25 mouse cellular contexts compared by ENCODE assay signal in the genomic region with DNA sequence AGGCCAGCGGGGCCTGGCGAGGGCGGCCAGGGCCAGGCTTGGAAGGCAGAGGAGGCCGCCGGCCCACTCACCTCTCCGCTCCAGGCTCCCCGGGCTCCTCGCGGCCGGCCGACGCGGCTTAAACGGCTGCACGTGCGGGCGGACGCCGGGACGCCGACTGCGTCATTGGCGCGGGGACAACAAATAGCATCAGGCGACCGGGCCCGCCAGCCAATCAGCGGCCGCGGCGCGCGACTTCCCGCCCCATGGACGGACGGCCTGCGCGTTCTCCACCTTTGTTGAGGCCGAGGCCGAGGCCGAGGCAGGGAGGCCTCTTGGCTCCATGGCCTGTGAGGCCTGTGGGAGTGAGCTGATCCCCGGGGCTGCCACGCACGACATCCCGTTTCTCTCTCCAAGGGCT. TPM values are rescaled to one million over a fixed set of nuclear protein-coding genes. Genes with fewer than 3 reads are reported as not detected.
DNase-seq lines count a peak whose midpoint lies in the region; ATAC-seq lines count a peak whose summit lies in the region.
"Had no signal": no experiment of that assay in that cellular context is flagged by ENCODE, and none has a peak within 500 bp of the region (broad histone marks: within the 10 kb centered on the region; RNA-seq: fewer than 3 reads in every experiment).

TSS of gene Ddx4 (minus strand) at position 271 of the 400 bp plus-strand sequence.

- H3K4me2 ChIP-seq in heart, embryonic 12.5 days, result peak within 1 kb of the TSS; percentile 36
- H3K4me2 ChIP-seq in hindbrain, embryonic 15.5 days, result 0 out of 2 replicates have a peak within 1 kb of the TSS, but pooled peaks have one; percentile 1
- no peak within 1 kb of the TSS for H3K4me2 ChIP-seq in hindbrain, embryonic 16.5 days (ENCODE audit: low read length)
- H3K4me2 ChIP-seq: embryonic facial prominence, embryonic 15.5 days had no signal

- DNase-seq in heart, postnatal 25 days (ENCODE audit: low spot score), result no peak
- DNase-seq in embryonic facial prominence, embryonic 10.5 days (ENCODE audit: low spot score), result no peak
- no peak for DNase-seq in ovary, postnatal 14 days (ENCODE audit: low spot score)
- DNase-seq: adrenal gland, postnatal 25 days; cerebellum, adult 18-20 months; cerebellum, postnatal 25 days; embryo, embryonic 11 days; forebrain, postnatal 0 days; kidney, adult 11 months; liver; liver, postnatal 0 days; lung, postnatal 10 days; midbrain, embryonic 14.5 days; right cerebral cortex, postnatal 14 days; spleen, adult 18-20 months; thymus, adult 2 months had no signal

- no peaks in the 10 kb centered on the region for H3K27me3 ChIP-seq in heart, embryonic 12.5 days (replicated peaks)
- H3K27me3 ChIP-seq in hindbrain, embryonic 15.5 days, result no peaks in the 10 kb centered on the region
- no peaks in the 10 kb centered on the region for H3K27me3 ChIP-seq in hindbrain, embryonic 16.5 days (replicated peaks; ENCODE audit: control insufficient read depth, insufficient read depth, low read length)
- H3K27me3 ChIP-seq in embryonic facial prominence, embryonic 10.5 days (replicated peaks; ENCODE audit: low read depth, poor library complexity, severe bottlenecking), result peaks cover 5% of the 10 kb centered on the region; the same call in 1 of the 2 replicates
- H3K27me3 ChIP-seq: embryonic facial prominence, embryonic 15.5 days had no signal

- ATAC-seq in heart, embryonic 12.5 days (ENCODE audit: insufficient number of reproducible peaks, low FRiP score), result no peak
- no peak for ATAC-seq in hindbrain, embryonic 15.5 days (ENCODE audit: low FRiP score, low read depth)
- no peak for ATAC-seq in hindbrain, embryonic 16.5 days
- no peak for ATAC-seq in CD4-positive, CD25-positive, alpha-beta regulatory T cell, adult 4 months
- ATAC-seq: forebrain, postnatal 0 days; liver, postnatal 0 days; Patski had no signal

- no peak within 1 kb of the TSS for H3K27ac ChIP-seq in heart, embryonic 12.5 days (ENCODE audit: poor library complexity, severe bottlenecking)
- H3K27ac ChIP-seq in hindbrain, embryonic 15.5 days (replicated peaks), result no peak within 1 kb of the TSS
- H3K27ac ChIP-seq in hindbrain, embryonic 16.5 days (ENCODE audit: low read depth, low read length), result no peak within 1 kb of the TSS
- H3K27ac ChIP-seq in embryonic facial prominence, embryonic 10.5 days (replicated peaks), result no peak within 1 kb of the TSS
- H3K27ac ChIP-seq: embryonic facial prominence, embryonic 15.5 days had no signal

- no peaks in the 10 kb centered on the region for H3K36me3 ChIP-seq in heart, embryonic 12.5 days
- no peaks in the 10 kb centered on the region for H3K36me3 ChIP-seq in hindbrain, embryonic 15.5 days
- H3K36me3 ChIP-seq in hindbrain, embryonic 16.5 days (ENCODE audit: control insufficient read depth, insufficient read depth, low read length), result no peaks in the 10 kb centered on the region
- peaks cover 8% of the 10 kb centered on the region; the same call in 1 of the 2 replicates for H3K36me3 ChIP-seq in embryonic facial prominence, embryonic 10.5 days (replicated peaks)
- H3K36me3 ChIP-seq: embryonic facial prominence, embryonic 15.5 days had no signal

- H3K9me3 ChIP-seq in heart, embryonic 12.5 days (replicated peaks), result peaks cover 11% of the 10 kb centered on the region
- peaks cover 6% of the 10 kb centered on the region; the same call in 1 of the 2 replicates for H3K9me3 ChIP-seq in hindbrain, embryonic 15.5 days
- peaks cover 10% of the 10 kb centered on the region for H3K9me3 ChIP-seq in hindbrain, embryonic 16.5 days (ENCODE audit: control insufficient read depth, low read length)
- peaks cover 11% of the 10 kb centered on the region for H3K9me3 ChIP-seq in embryonic facial prominence, embryonic 10.5 days

- no peak within 1 kb of the TSS for H3K4me3 ChIP-seq in heart, embryonic 12.5 days
- H3K4me3 ChIP-seq in hindbrain, embryonic 15.5 days, result no peak within 1 kb of the TSS
- no peak within 1 kb of the TSS for H3K4me3 ChIP-seq in hindbrain, embryonic 16.5 days (ENCODE audit: low read length)
- H3K4me3 ChIP-seq in embryonic facial prominence, embryonic 10.5 days, result peak within 1 kb of the TSS; percentile 22; the same call in 1 of the 2 replicates
- H3K4me3 ChIP-seq: embryonic facial prominence, embryonic 15.5 days; myocyte had no signal

- H3K4me1 ChIP-seq in heart, embryonic 12.5 days (replicated peaks), result no peaks in the 10 kb centered on the region
- no peaks in the 10 kb centered on the region for H3K4me1 ChIP-seq in hindbrain, embryonic 15.5 days (replicated peaks)
- no peaks in the 10 kb centered on the region for H3K4me1 ChIP-seq in hindbrain, embryonic 16.5 days (ENCODE audit: control insufficient read depth, insufficient read depth, low read depth, low read length)
- H3K4me1 ChIP-seq in embryonic facial prominence, embryonic 10.5 days, result 0 out of 2 replicates have a peak, but pooled peaks cover 5% of the 10 kb centered on the region
- H3K4me1 ChIP-seq: embryonic facial prominence, embryonic 15.5 days had no signal

- 65% methylated on average over 45 of the region's 45 CpGs for WGBS in heart, embryonic 12.5 days
- 69% methylated on average over 45 of the region's 45 CpGs for WGBS in hindbrain, embryonic 15.5 days
- 69% methylated on average over 42 of the region's 45 CpGs for WGBS in hindbrain, embryonic 16.5 days
- WGBS in embryonic facial prominence, embryonic 10.5 days, result 71% methylated on average over 45 of the region's 45 CpGs

- H3K9ac ChIP-seq in heart, embryonic 12.5 days, result no peak within 1 kb of the TSS
- no peak within 1 kb of the TSS for H3K9ac ChIP-seq in hindbrain, embryonic 15.5 days
- H3K9ac ChIP-seq in hindbrain, embryonic 16.5 days (ENCODE audit: low read depth, low read length), result no peak within 1 kb of the TSS
- H3K9ac ChIP-seq: embryonic facial prominence, embryonic 15.5 days; forebrain, postnatal 0 days; liver, postnatal 0 days had no signal

- intact Hi-C loops in heart, postnatal 25 days (cut with DNase I), result no loop called here

RNA-seq across cellular contexts. Expression of gene Ddx4, which starts in this region (rescaled TPM):
- 1.1 and 1.5 TPM in 2 replicates for polyA plus RNA-seq in heart, embryonic 12.5 days (2016; fragmentation: Nextera tagmentation; extraction: Ambion mirVana)
- not detected for total RNA-seq in heart, postnatal 25 days (2021)
- polyA plus RNA-seq in hindbrain, embryonic 15.5 days (2015; fragmentation: Nextera tagmentation; extraction: Ambion mirVana), result 1.1 and 1.2 TPM in 2 replicates
- polyA plus RNA-seq in hindbrain, embryonic 16.5 days (2015; fragmentation: Nextera tagmentation; extraction: Ambion mirVana), result 0.84 and 1.4 TPM in 2 replicates
- polyA plus RNA-seq in embryonic facial prominence, embryonic 10.5 days (2016; fragmentation: Nextera tagmentation; extraction: Ambion mirVana), result 0.56 and 0.78 TPM in 2 replicates
- not detected for polyA plus RNA-seq in CD4-positive, CD25-positive, alpha-beta regulatory T cell, adult 4 months (2017; shearing (Covaris generic))
- total RNA-seq: gastrocnemius, postnatal 4 days had no signal
- polyA plus RNA-seq: large intestine, adult 2 months; myocyte; Patski had no signal
